Mouse (Mus musculus): ENCODE data around the gene Eif4b. TPM values are rescaled to one million over a fixed set of nuclear protein-coding genes. Genes with fewer than 3 reads are reported as not detected.

Eif4b gene
- total RNA-seq, 4 experiments from 2014 or later, result 161 to 190 (median 169) TPM

Other genes starting within 250 kb of the Eif4b start
- not detected for gene Krt1, start 223.0 kb upstream of the Eif4b start, total RNA-seq (2022)
- gene Krt77, start 204.1 kb upstream of the Eif4b start, total RNA-seq (2022), result not detected
- gene Krt76, start 180.9 kb upstream of the Eif4b start, total RNA-seq (2022), result not detected
- not detected for gene Krt4, start 149.0 kb upstream of the Eif4b start, total RNA-seq (2022)
- not detected for gene Krt79, start 133.4 kb upstream of the Eif4b start, total RNA-seq (2022)
- under 1 TPM in 1 of 4 experiments, not detected in 3; 0.06 TPM for gene Krt78, start 119.5 kb upstream of the Eif4b start, total RNA-seq (2022)
- 1 to 10 TPM in 3 of 4 experiments, under 1 TPM in 1; 0.92 to 3.0 (median 1.5) TPM for gene Krt8, start 69.3 kb upstream of the Eif4b start, total RNA-seq (2022)
- 1 to 10 TPM; 1.9 to 3.9 (median 2.5) TPM for gene Krt18, start 45.6 kb upstream of the Eif4b start, total RNA-seq (2022)
- 100 to 1,000 TPM; 123 to 146 (median 133) TPM for gene Tns2, start 26.6 kb downstream of the Eif4b start, total RNA-seq (2022)
- gene Spryd3, start 62.5 kb downstream of the Eif4b start, total RNA-seq (2022), result 10 to 100 TPM; 13.2 to 16.8 (median 15.6) TPM
- gene Igfbp6, start 70.6 kb downstream of the Eif4b start, total RNA-seq (2022), result 10 to 100 TPM; 20.6 to 52.4 (median 26.0) TPM
- gene Soat2, start 76.8 kb downstream of the Eif4b start, total RNA-seq (2022), result under 1 TPM in 3 of 4 experiments, not detected in 1; 0.11 to 0.13 (median 0.12) TPM
- gene Zfp740, start 129.5 kb downstream of the Eif4b start, total RNA-seq (2022), result 10 to 100 TPM; 31.5 to 40.0 (median 35.5) TPM
- 10 to 100 TPM; 14.2 to 18.9 (median 16.2) TPM for gene Csad, start 131.0 kb downstream of the Eif4b start, total RNA-seq (2022)
- 1 to 10 TPM in 2 of 4 experiments, under 1 TPM in 2; 0.82 to 3.2 (median 1.5) TPM for gene Itgb7, start 158.2 kb downstream of the Eif4b start, total RNA-seq (2022)
- 10 to 100 TPM; 15.3 to 20.6 (median 17.3) TPM for gene Rarg, start 183.7 kb downstream of the Eif4b start, total RNA-seq (2022)
- not detected for gene Gm9918, start 196.8 kb downstream of the Eif4b start, total RNA-seq (2022)
- 10 to 100 TPM; 17.4 to 20.8 (median 18.7) TPM for gene Mfsd5, start 205.7 kb downstream of the Eif4b start, total RNA-seq (2022)
- gene Espl1, start 222.5 kb downstream of the Eif4b start, total RNA-seq (2022), result 1 to 10 TPM in 1 of 4 experiments, under 1 TPM in 3; 0.38 to 1.1 (median 0.93) TPM